Mouse (Mus musculus): Measurements from ENCODE around the gene Klf16. TPM values are rescaled to one million over a fixed set of nuclear protein-coding genes. Genes with fewer than 3 reads are reported as not detected.

Gene Klf16
- polyA plus RNA-seq, 1 experiment from 2014 or later = 4.9 TPM

DNA sequence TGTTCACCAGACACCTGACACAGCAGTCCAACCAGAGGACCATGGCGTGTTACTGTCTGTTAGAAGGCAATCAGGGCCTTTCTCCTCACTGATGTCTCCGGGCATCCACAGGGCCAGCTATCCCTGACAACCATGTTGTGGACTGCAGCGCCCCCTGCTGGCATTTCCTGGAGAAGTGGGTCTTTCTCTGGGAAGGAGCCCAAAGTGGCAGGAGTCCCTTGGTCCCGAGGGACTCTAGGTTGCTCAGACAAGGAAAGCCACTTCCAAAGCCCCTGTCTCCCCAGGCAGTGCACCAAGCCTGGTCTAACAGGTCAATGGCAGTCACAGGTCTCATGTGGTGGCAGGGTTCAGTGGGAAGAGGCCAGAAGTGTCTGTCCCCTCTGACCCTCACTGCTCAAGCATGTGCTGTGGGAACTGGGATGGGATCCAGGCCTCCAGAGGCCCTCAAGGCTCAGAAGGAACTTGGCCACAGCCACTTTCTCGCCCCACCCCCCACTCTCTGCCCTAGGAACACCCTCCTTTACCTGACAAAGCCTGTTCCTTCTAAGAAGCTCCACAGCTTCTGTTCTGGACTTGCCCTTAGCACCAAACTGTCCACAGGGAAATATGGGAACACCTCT, 19.7 kb downstream of the Klf16 start:
- H3K9ac ChIP-seq (ENCODE audit: low read depth, low read length) = no peak overlapping the region
- 30% methylated on average over 5 of the region's 5 CpGs for WGBS

DNA sequence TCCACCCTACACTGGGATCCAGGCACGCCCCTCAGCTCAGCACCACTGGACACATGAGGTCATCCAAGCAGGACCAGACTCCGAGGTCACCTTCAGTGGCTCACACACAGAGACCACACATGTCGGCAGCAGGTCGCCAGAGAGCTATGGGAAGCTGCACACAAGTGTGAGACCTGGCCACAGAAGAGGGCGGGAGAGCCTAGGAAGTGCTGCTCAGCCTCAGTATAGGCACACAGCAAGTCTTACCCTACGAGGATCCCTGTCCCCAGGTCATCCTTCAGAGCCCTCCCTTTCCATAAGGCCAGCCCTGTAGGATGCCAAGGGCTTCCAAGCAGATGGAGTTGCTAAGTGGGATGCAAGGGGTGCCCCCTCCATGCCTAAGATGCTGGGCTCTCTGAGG, 23.1 kb downstream of the Klf16 start:
- Histone ChIP-seq H3K9me3 (replicated peaks; ENCODE audit: control insufficient read depth, low read length, poor library complexity, severe bottlenecking) (no peaks in the 10 kb centered on the region), H3K27me3 (ENCODE audit: control insufficient read depth, insufficient read depth, low read depth, low read length) (no peaks in the 10 kb centered on the region)

More for the DNA sequence above, 19.7 kb downstream of the Klf16 start:
- Histone ChIP-seq H3K4me1 (ENCODE audit: control insufficient read depth, insufficient read depth, low read length) (peaks cover 24% of the 10 kb centered on the region), H3K4me3 (ENCODE audit: low read depth, low read length) (no peak overlapping the region), H3K9me3 (replicated peaks; ENCODE audit: control insufficient read depth, low read length, poor library complexity, severe bottlenecking) (no peaks in the 10 kb centered on the region), H3K4me2 (ENCODE audit: low read length) (no peak overlapping the region), H3K36me3 (ENCODE audit: control insufficient read depth, insufficient read depth, low read length) (no peaks in the 10 kb centered on the region), H3K27me3 (ENCODE audit: control insufficient read depth, insufficient read depth, low read depth, low read length) (no peaks in the 10 kb centered on the region), H3K27ac (ENCODE audit: low read length) (no peak overlapping the region)
- ATAC-seq = no peak

DNA sequence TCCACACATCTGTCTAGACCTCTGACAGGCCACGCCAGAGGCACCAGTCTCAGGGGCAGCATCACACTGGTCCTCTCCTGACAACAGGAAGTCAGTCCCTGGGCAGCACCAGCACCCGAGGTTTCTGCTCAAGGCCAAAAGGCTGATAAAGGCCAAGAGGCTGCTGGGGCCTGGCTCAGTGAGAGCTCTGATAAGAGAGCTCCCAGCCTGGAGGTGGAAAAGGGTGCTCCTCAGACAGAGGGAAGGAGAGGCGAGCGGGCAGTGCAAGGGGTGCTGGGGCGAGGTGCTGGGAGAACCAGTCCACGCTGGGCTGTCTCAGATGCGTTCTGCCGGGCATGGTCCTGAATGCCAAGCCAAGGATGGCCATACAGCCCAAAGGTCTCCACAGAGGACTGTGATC, 23.5 kb downstream of the Klf16 start:
- Histone ChIP-seq H3K9me3 (replicated peaks; ENCODE audit: control insufficient read depth, low read length, poor library complexity, severe bottlenecking) (no peaks in the 10 kb centered on the region), H3K4me3 (ENCODE audit: low read depth, low read length) (no peak overlapping the region), H3K27me3 (ENCODE audit: control insufficient read depth, insufficient read depth, low read depth, low read length) (no peaks in the 10 kb centered on the region), H3K4me1 (ENCODE audit: control insufficient read depth, insufficient read depth, low read length) (peaks cover 5% of the 10 kb centered on the region; the same call in 1 of the 2 replicates), H3K9ac (ENCODE audit: low read depth, low read length) (no peak overlapping the region), H3K4me2 (ENCODE audit: low read length) (no peak overlapping the region), H3K36me3 (ENCODE audit: control insufficient read depth, insufficient read depth, low read length) (peaks cover 12% of the 10 kb centered on the region; the same call in 1 of the 2 replicates), H3K27ac (ENCODE audit: low read length) (no peak overlapping the region)
- no peak for ATAC-seq
- WGBS = 91% methylated on average over 8 of the region's 8 CpGs

More for the DNA sequence above, 23.1 kb downstream of the Klf16 start:
- no peak for ATAC-seq
- Histone ChIP-seq H3K4me3 (ENCODE audit: low read depth, low read length) (no peak overlapping the region), H3K27ac (ENCODE audit: low read length) (no peak overlapping the region), H3K4me1 (ENCODE audit: control insufficient read depth, insufficient read depth, low read length) (peaks cover 7% of the 10 kb centered on the region; the same call in 1 of the 2 replicates), H3K4me2 (ENCODE audit: low read length) (no peak overlapping the region), H3K9ac (ENCODE audit: low read depth, low read length) (no peak overlapping the region), H3K36me3 (ENCODE audit: control insufficient read depth, insufficient read depth, low read length) (peaks cover 10% of the 10 kb centered on the region; the same call in 1 of the 2 replicates)
- WGBS = 90% methylated on average over 6 of the region's 6 CpGs

DNA sequence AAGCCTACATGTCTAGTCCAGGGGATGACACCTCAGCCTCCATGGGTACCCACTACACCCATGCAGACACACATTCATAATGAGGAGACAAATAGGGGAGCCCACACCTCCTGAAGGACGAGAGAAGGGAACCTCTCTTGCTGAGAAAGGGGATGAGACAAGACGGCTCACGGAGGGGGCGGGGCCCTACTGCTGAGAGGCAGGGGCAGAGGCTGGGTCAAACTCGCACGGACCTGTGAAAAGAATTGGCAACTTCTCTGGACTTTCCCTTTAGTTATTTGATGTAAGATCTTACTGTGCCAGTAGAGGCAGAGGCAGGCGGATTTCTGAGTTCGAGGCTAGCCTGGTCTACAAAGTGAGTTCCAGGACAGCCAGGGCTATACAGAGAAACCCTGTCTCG, 24.8 kb downstream of the Klf16 start:
- no peak overlapping the region for H3K27ac ChIP-seq (ENCODE audit: low read length)
- H3K36me3 ChIP-seq (ENCODE audit: control insufficient read depth, insufficient read depth, low read length) = peaks cover 13% of the 10 kb centered on the region; the same call in 1 of the 2 replicates
- 68% methylated on average over 9 of the region's 9 CpGs for WGBS
- H3K4me3 ChIP-seq (ENCODE audit: low read depth, low read length) = no peak overlapping the region
- H3K4me1 ChIP-seq (ENCODE audit: control insufficient read depth, insufficient read depth, low read length) = no peaks in the 10 kb centered on the region
- no peaks in the 10 kb centered on the region for H3K9me3 ChIP-seq (replicated peaks; ENCODE audit: control insufficient read depth, low read length, poor library complexity, severe bottlenecking)
- no peak overlapping the region for H3K9ac ChIP-seq (ENCODE audit: low read depth, low read length)
- no peaks in the 10 kb centered on the region for H3K27me3 ChIP-seq (ENCODE audit: control insufficient read depth, insufficient read depth, low read depth, low read length)
- no peak for ATAC-seq
- H3K4me2 ChIP-seq (ENCODE audit: low read length) = no peak overlapping the region

GRCm38 (mm10) chr10:80549279-80549678, 27.8 kb downstream of the Klf16 start:
- H3K4me1 ChIP-seq (ENCODE audit: control insufficient read depth, insufficient read depth, low read length) = no peaks in the 10 kb centered on the region
- no peak for ATAC-seq
- H3K4me2 ChIP-seq (ENCODE audit: low read length) = no peak overlapping the region
- H3K4me3 ChIP-seq (ENCODE audit: low read depth, low read length) = no peak overlapping the region
- no peaks in the 10 kb centered on the region for H3K27me3 ChIP-seq (ENCODE audit: control insufficient read depth, insufficient read depth, low read depth, low read length)
- H3K9me3 ChIP-seq (replicated peaks; ENCODE audit: control insufficient read depth, low read length, poor library complexity, severe bottlenecking) = no peaks in the 10 kb centered on the region
- H3K27ac ChIP-seq (ENCODE audit: low read length) = no peak overlapping the region
- H3K36me3 ChIP-seq (ENCODE audit: control insufficient read depth, insufficient read depth, low read length) = peaks cover 28% of the 10 kb centered on the region
- H3K9ac ChIP-seq (ENCODE audit: low read depth, low read length) = no peak overlapping the region
- 92% methylated on average over 21 of the region's 21 CpGs for WGBS

GRCm38 (mm10) chr10:80548428-80549006, 28.6 kb downstream of the Klf16 start:
- Histone ChIP-seq H3K36me3 (ENCODE audit: control insufficient read depth, insufficient read depth, low read length) (peaks cover 32% of the 10 kb centered on the region), H3K4me3 (ENCODE audit: low read depth, low read length) (no peak overlapping the region), H3K9ac (ENCODE audit: low read depth, low read length) (no peak overlapping the region), H3K4me2 (ENCODE audit: low read length) (no peak overlapping the region), H3K4me1 (ENCODE audit: control insufficient read depth, insufficient read depth, low read length) (no peaks in the 10 kb centered on the region), H3K27me3 (ENCODE audit: control insufficient read depth, insufficient read depth, low read depth, low read length) (no peaks in the 10 kb centered on the region), H3K27ac (ENCODE audit: low read length) (no peak overlapping the region), H3K9me3 (replicated peaks; ENCODE audit: control insufficient read depth, low read length, poor library complexity, severe bottlenecking) (no peaks in the 10 kb centered on the region)
- WGBS = 73% methylated on average over 10 of the region's 10 CpGs
- peak; percentile 56 for ATAC-seq

- peaks cover 41% of the 10 kb centered on the region for H3K36me3 ChIP-seq (ENCODE audit: control insufficient read depth, insufficient read depth, low read length)
- H3K4me1 ChIP-seq (ENCODE audit: control insufficient read depth, insufficient read depth, low read length) = no peaks in the 10 kb centered on the region
- no peak overlapping the region for H3K9ac ChIP-seq (ENCODE audit: low read depth, low read length)
- H3K4me2 ChIP-seq (ENCODE audit: low read length) = no peak overlapping the region
- no peak overlapping the region for H3K4me3 ChIP-seq (ENCODE audit: low read depth, low read length)
- 92% methylated on average over 15 of the region's 15 CpGs for WGBS
- no peaks in the 10 kb centered on the region for H3K27me3 ChIP-seq (ENCODE audit: control insufficient read depth, insufficient read depth, low read depth, low read length)
- no peak overlapping the region for H3K27ac ChIP-seq (ENCODE audit: low read length)
- ATAC-seq = no peak
- H3K9me3 ChIP-seq (replicated peaks; ENCODE audit: control insufficient read depth, low read length, poor library complexity, severe bottlenecking) = no peaks in the 10 kb centered on the region
These were observed 29.6 kb downstream of the Klf16 start for GRCm38 (mm10) chr10:80547539-80547938.

DNA sequence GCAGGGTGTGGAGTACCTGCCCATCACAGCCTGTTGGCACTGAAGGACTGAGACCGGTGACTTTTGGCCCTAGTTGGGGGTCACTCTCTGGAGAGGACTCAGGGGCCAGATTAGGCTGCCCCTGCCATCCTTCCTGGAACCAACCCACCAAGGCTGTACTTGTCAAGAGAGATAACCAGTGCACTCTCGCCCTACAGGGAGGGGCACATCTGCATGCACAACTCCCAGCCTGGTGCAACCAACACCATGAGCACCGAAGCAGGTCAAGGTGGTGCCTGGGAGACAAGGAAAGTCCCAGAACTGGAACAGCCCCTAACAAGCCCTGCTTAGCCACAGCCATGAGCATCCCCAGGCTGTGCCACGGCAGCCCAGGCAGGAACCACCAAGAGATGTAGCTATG, 30.2 kb downstream of the Klf16 start:
- 98% methylated on average over 4 of the region's 4 CpGs for WGBS
- Histone ChIP-seq H3K36me3 (ENCODE audit: control insufficient read depth, insufficient read depth, low read length) (peaks cover 46% of the 10 kb centered on the region), H3K9me3 (replicated peaks; ENCODE audit: control insufficient read depth, low read length, poor library complexity, severe bottlenecking) (no peaks in the 10 kb centered on the region), H3K27ac (ENCODE audit: low read length) (no peak overlapping the region), H3K4me2 (ENCODE audit: low read length) (no peak overlapping the region), H3K4me1 (ENCODE audit: control insufficient read depth, insufficient read depth, low read length) (no peaks in the 10 kb centered on the region), H3K4me3 (ENCODE audit: low read depth, low read length) (no peak overlapping the region), H3K27me3 (ENCODE audit: control insufficient read depth, insufficient read depth, low read depth, low read length) (no peaks in the 10 kb centered on the region), H3K9ac (ENCODE audit: low read depth, low read length) (no peak overlapping the region)
- ATAC-seq = no peak

- peaks cover 49% of the 10 kb centered on the region for H3K36me3 ChIP-seq (ENCODE audit: control insufficient read depth, insufficient read depth, low read length)
- H3K4me1 ChIP-seq (ENCODE audit: control insufficient read depth, insufficient read depth, low read length) = no peaks in the 10 kb centered on the region
- H3K4me2 ChIP-seq (ENCODE audit: low read length) = no peak overlapping the region
- H3K27ac ChIP-seq (ENCODE audit: low read length) = no peak overlapping the region
- H3K27me3 ChIP-seq (ENCODE audit: control insufficient read depth, insufficient read depth, low read depth, low read length) = no peaks in the 10 kb centered on the region
- H3K9me3 ChIP-seq (replicated peaks; ENCODE audit: control insufficient read depth, low read length, poor library complexity, severe bottlenecking) = no peaks in the 10 kb centered on the region
- WGBS = 92% methylated on average over 8 of the region's 8 CpGs
- no peak overlapping the region for H3K9ac ChIP-seq (ENCODE audit: low read depth, low read length)
- no peak overlapping the region for H3K4me3 ChIP-seq (ENCODE audit: low read depth, low read length)
- ATAC-seq = no peak
These were observed 31.5 kb downstream of the Klf16 start for GRCm38 (mm10) chr10:80545590-80545989.
